Mouse (Mus musculus) thymus, postnatal 14 days (tissue): Measurements from ENCODE around the gene Ift52.
"Not testable (repeated sequence)": the region's sequence is repeated elsewhere in the genome, so short reads cannot be mapped to it uniquely, and the experiment has no call there.

Experiments
- DNase-seq: peaks from one replicate; pipeline ENCODE4 v3.0.0; 2021

Ift52 gene

DNA sequence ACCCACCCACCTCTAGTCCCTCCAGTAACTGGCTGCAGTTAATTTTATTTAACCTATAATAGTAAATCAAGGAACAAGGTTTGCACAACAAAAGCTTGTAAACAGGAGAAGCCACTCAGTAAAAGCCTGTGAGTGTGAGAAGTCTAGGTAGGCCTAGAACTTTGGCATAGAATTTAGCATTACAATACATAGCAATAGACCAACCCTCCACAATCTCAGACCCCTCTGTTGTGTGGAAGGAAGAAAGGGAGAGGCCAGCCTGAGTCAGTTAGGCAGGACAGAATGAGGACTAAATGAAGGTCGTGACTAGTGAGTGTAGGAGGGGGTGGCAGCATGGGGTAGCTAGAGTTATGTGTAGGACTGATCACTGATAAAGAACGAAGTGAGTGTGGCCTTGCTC is 14.6 kb downstream of the Ift52 start:
- no peak for DNase-seq

GRCm38 (mm10) chr2:163032622-163033021 is 15.5 kb downstream of the Ift52 start:
- DNase-seq = no peak

DNA sequence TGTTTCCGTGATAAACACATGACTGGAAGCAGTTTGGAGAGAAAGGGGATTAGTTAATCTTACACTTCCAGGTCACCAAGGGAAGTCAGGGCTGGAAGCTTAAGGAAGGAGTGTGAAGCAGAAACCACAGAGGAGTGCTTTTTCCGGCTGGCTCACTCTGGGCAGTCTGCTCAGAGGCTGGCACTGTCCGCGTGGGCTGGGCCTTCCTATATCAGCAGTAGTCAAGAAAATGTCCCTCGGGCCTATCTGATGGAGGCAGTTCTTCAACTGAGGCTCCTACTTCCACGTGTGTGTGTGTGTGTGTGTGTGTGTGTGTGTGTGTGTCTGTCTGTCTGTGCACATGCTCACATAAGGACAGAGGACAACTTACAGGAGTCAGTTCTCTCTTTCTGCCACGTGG is 22.8 kb downstream of the Ift52 start:
- no peak for DNase-seq

GRCm38 (mm10) chr2:163048125-163048524 is 31.0 kb downstream of the Ift52 start:
- DNase-seq = peak; percentile 75

- DNase-seq = no peak
Observed at GRCm38 (mm10) chr2:163049116-163049515, 32.0 kb downstream of the Ift52 start.

GRCm38 (mm10) chr2:163051691-163052090 is 34.5 kb downstream of the Ift52 start:
- DNase-seq = no peak

GRCm38 (mm10) chr2:163052101-163052500 is 34.9 kb downstream of the Ift52 start:
- DNase-seq = no peak

GRCm38 (mm10) chr2:163052826-163053225 is 35.7 kb downstream of the Ift52 start:
- no peak for DNase-seq

- DNase-seq = peak; percentile 96
Observed at GRCm38 (mm10) chr2:163054335-163054840, 37.2 kb downstream of the Ift52 start, which contains the start of gene Mybl2. TSS of gene Mybl2 (plus strand) at chr2:163054687.

DNA sequence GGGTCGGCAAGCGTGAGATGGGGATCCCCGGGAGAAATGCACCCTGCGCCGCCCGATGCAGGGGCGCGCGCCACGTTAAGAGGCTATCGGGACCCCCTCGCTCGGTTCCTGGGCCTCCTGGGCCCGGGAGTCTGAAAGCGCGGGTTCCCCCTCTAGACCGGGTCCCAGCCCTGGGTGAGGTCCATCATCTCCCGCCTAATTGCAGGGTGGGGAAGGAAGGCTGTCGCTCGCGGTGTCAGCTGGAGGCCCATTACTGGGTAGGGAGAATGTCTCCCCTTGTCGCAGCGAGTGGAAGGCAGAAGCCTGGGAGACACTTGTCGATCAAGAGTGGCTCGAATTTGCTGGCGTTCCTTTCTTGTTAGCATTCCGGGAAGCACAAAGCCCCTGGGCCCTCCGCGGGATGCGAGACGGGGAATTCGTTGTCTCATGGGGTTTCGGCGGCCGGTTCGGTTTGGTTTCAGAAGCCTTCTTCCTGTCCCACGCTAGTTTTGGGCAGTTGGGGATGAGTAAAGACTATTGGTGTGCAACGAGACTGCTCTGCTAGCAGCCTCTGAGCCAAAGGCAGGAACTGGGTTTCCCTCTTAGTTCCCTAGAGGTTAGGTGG is 37.8 kb downstream of the Ift52 start:
- DNase-seq = peak; percentile 23

DNA sequence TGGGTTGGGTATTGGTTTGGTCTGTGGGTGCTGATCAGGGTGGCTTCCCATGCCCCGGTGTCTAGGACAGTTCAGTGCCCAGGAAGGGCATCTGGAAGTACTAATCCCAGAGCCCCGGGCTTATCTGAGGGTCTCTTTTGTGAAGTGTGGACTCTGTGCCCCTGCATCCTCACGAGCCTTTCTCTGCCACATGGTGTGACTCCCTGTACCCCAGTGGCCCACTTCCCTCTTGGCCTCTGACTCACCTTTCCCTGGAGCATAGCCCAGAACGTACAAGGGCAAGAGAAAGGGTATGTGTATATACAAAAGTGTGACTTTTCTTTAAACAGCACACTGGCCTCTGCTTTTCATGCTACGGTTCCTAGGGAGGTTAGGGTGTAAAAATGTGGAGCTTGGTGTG is 38.6 kb downstream of the Ift52 start:
- no peak for DNase-seq

- no peak for DNase-seq
Observed at GRCm38 (mm10) chr2:163056584-163056983, 39.4 kb downstream of the Ift52 start.

DNA sequence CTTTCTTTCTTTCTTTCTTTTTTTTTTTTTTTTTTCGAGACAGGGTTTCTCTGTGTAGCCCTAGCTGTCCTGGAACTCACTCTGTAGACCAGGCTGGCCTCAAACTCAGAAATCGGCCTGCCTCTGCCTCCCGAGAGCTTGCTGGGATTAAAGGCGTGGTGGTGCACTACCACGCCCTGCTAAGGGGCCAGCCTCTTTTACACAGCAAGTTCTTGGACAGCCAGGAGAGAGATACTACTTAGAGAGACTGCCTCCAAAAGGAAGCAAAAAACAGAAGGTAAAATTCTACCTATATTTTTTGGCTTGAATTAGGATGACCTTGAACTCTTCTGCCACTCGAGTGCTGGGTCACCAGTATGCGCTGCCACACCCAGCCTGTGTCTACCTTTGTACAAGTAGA is 41.8 kb downstream of the Ift52 start:
- not testable (repeated sequence) for DNase-seq

- DNase-seq = no peak
Observed at GRCm38 (mm10) chr2:163060630-163061029, 43.5 kb downstream of the Ift52 start.

DNA sequence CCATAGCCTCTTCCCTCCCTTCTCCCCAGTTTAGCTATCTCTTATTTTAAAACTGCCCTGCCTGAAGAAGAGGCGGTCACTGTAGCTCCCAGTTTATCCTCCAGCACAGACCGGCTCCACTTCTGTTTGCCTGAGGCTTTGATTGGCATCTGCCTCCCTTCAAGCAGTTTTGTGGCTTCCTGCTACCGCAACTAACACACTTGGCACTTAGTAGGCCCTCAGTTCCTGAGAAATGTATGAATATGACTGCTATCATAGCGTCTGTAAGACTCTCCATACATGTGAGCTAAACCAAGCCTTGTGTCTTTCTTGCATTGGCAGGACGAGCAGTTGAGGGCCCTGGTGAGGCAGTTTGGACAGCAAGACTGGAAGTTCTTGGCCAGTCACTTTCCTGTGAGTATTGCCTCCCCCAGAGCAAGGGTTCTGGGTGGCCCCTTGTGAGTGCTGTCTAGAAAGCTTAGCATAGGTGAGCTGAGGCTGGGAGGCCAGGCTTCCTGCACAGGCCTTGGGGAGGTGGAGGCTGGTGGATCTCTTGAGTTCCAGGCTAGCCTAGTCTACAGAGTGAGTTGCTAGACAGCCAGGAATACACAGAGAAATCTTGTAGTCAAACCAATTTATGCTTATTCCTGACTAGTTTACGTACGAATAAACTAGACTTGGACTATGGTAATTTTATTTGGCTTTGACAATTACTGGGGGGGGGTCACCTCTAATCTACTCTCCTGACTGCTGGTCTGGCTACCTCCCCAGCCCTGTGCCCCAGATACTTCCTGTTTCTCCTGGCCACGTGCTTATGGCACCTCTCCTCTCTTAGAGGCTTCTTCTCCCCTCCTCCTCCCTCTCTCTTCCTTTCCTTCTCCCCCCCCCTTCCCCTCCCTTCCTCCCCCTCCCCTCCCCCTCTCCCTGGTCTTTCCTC is 44.3 kb downstream of the Ift52 start:
- no peak for DNase-seq

DNA sequence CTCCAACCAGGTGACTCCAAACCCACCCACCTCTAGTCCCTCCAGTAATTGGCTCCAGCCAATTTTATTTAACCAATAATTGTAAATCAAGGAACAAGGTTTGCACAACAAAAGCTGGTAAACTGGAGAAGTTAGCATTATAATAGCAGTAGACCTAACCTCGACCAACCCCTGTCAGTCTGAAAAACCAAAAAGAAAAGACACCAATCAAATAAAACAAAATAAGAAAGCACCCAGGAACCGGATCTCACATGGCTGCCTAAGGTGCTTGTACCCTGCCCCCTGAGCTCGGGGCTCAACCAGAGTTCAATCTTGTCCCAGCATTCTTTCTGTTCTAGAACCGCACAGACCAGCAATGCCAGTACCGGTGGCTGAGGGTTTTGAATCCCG is 45.0 kb downstream of the Ift52 start:
- DNase-seq = no peak

DNA sequence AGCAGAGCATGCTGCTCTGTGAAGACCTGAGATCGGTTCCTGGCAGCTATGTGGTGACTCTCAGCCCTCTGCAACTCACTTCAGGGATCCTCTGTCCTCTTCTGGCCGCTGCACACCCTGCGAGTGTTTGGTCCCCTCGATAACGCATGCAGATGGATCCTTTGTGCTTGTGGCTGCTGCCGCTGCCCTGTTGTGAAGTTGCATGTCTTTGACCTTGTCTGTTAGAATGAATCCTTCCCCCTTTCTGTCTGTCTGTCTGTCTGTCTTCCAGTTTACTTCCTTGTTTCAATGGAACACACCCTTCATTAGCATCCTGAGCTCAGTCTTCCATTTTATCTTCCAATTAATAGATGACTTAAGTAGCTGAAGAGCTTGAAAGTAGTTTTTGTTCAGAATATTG is 49.2 kb downstream of the Ift52 start:
- no peak for DNase-seq

GRCm38 (mm10) chr2:163067233-163067632 is 50.1 kb downstream of the Ift52 start:
- DNase-seq = no peak

DNA sequence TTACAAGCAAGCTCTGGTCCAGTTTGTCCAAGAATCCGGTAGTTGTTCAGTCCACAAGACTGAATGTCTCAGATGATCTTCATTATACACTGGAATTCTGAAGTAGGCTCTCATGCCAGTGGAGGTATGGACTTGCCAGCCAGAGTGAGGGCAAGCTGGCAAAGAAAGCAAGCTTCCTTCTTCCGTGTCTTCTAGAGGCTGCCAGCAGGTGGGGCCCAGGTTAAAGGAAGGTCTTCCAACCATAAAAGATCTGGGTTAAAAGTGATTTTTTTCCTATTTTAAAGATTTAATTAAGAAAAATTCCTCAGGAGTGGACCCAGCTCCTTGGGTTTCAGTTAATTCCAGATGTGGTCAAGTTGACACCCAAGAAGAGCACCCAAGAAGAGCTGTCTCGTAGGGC is 53.1 kb downstream of the Ift52 start:
- no peak for DNase-seq

DNA sequence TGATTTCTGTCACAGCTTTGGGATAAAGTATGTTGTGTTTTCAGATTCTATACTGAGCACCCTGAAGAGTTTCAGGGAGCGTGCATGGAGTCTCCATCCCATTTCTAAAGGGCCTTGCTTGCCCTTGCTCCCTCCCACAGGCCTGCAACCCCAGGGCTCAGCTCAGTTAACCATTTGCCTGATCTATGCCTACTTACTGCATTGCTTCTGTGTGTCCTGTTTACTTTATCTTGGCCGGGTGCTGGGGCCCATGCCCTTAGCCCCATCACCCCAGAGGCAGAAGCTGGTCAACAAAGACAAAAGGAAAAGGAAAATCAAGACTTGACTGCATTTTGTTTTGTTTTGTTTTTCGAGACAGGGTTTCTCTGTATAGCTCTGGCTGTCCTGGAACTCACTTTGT is 54.4 kb downstream of the Ift52 start:
- no peak for DNase-seq

- DNase-seq = no peak
Observed at GRCm38 (mm10) chr2:163073023-163073757, 56.0 kb downstream of the Ift52 start.

DNA sequence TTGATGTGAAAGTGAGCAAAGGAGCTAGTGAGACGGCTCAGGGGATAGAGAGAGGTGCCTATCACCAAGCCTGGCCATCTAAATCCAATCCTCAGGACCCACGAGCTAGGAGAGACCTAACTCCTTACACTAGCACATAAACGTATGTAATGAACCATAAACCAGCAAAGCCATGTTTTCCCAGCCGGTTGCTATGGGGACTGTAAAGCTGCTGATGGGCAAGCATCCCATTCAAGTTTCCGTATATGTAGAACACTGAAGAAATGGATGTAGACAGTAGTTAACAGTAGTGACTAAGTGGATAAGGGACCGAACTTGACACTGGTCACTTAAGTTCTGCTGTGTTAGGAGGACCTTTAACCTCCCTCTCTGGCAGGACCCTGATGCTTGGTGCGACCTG is 56.9 kb downstream of the Ift52 start:
- DNase-seq = no peak

DNA sequence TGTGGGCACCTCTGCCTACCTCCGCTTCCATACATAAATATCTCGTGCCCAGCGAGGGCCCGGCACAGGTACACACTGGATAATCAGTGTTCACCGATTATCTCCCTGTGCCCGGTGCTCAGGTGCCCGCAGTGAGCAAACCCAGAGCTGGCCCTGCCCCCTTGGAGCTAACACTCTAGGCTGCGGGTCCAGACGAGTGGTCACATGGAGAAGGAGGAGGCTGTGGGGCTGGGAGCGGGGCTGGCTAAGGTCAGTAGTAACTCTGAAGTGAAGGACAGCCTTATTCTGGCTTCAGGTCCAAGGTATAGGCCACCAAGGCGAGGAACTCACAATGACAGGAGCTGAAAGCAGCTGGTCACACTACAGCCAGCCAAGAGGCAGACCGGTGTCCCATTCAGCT is 57.7 kb downstream of the Ift52 start:
- DNase-seq = no peak

DNA sequence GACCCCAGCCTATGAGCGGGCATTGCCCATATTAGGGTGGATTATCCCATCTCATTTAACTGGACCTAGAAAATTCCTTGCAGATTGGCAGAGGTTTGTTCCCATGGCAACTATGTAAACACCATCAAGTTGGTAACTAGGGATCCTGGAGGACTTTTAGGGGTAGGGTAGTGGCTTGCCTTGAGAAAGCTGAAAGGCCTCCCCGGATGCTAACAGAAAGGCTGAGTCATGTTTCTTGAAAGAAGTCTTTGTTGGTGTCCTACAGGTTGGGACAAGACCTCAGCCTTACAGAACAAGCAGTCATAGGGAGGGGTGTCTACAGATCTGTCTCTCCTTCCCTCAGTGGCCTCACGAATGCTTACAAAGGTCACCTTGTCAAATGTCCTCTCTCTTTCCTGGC is 58.1 kb downstream of the Ift52 start:
- no peak for DNase-seq
